Mouse (Mus musculus) layer of hippocampus, adult 9-11 months (tissue): ENCODE measurements at regions not wholly inside any gene's neighbourhood (a gene's known extent, or its start where the extent isn't known, plus 50 kb on each side); places are given as distances from the start of the nearest gene placed in this dataset.
A peak's percentile ranks its signal among the peaks of the same experiment; 100 is the strongest.
"Not testable (repeated sequence)": the region's sequence is repeated elsewhere in the genome, so short reads cannot be mapped to it uniquely, and the experiment has no call there.

Experiments used
- DNase-seq: peaks from one replicate; pipeline ENCODE4 v3.0.0; 2022

DNA sequence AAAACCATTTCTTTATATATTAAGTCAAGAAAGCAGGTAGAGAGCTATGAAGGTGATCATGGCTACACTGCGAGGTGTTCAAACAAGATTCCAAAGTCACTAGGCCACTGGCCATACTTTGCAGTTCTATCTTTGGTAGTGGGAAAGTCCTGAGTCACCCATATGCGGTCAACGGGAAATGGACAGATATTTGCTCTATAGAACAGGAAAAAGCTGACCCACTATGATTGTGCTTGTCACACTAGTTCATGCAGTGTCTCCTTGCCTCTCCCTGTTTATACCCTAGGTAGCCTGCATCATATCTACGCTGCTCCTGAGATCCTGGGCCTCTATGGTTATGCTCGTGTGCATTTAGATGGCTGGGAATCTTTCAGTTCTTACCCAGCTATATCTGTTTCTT lies 188.9 kb upstream of the Pfkp start:
- DNase-seq, result no peak

DNA sequence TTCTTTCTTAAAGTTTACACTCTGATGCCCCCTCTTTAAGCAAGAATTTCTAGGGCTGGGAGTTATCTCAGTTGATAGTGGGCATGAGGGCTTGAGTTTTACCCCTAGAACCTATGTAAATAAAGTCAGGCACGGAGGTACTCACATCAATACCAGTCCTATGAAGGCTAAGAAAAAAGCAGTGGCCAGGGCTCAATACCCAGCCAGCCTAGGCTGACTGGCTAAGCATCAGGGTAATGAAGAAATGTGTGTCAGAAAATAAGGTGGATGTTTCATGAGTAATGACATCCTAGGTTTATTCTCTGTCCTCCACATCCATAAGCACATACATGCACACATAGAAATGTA lies 188.5 kb upstream of the Pfkp start:
- no peak for DNase-seq

DNA sequence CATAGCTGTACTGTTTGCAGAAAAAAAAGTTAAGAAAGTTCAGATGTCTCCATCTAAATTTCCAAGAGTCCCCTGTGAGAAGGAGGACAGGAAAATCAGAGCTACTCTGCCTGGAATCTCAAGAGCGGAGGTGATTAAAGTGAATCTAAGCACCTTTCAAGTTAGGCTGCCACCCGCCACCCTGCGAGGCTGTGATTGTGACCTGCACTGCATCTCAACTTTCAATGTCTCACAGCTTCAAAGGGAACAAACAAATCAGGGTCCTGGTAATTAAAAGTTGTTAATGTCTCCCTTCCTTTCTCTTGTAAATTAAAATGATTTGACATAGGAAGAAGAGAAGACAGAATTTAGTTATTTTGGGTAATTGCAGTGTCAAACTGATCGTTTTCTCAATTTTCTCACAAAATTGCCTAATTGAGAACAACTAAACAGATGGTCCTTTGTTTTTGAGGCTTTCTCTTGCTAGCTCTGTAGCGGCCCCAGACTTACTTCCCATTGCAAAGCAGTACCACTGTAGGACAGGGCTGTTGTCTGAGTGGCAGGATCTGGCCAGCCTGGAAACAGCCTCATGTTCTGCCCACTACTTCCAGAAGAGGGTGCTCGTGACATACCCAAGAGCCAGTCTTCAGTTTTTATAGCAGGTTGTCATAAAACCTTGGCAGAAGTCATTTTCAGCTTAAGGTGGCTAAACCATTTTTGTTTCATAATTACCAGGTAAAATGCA lies 187.9 kb upstream of the Pfkp start:
- peak; percentile 72 for DNase-seq

DNA sequence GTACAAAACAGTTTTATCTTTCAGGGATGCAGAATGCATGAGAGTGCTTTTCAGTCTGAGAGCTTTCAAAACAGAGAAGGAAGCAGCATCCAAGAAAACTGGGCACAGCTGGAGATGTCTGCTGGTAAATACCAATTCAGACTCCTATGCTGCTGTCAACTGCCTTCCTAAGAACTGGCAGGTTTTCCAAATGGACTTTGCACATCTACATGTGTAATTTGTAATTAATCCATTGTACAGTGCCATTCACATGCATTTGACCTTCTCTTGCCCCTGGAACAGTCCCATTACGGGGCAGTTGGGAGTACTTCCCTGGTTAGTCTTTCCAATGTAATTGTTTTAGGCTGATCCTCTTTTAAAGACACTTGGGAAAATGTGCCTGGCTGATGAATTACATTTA lies 181.3 kb upstream of the Pfkp start:
- no peak for DNase-seq

DNA sequence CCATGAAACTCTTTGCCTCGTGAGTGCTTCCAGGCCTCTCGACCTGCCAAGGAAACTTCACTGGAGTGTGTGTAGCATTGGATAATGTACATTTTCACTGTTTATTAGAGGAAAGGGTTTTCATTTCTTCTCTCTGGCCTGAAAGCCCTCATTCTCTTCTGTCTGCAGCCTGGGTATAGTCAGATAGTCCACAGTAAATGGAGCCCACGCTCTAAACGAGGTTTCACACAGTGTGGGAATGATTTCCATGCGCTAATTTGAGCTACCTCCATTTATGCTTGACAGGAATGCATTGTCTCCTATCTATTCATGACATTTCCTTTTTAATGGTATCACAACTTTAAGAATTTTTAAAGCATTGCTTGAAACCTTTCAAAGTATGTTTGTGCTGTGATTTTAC lies 180.8 kb upstream of the Pfkp start:
- DNase-seq, result no peak

DNA sequence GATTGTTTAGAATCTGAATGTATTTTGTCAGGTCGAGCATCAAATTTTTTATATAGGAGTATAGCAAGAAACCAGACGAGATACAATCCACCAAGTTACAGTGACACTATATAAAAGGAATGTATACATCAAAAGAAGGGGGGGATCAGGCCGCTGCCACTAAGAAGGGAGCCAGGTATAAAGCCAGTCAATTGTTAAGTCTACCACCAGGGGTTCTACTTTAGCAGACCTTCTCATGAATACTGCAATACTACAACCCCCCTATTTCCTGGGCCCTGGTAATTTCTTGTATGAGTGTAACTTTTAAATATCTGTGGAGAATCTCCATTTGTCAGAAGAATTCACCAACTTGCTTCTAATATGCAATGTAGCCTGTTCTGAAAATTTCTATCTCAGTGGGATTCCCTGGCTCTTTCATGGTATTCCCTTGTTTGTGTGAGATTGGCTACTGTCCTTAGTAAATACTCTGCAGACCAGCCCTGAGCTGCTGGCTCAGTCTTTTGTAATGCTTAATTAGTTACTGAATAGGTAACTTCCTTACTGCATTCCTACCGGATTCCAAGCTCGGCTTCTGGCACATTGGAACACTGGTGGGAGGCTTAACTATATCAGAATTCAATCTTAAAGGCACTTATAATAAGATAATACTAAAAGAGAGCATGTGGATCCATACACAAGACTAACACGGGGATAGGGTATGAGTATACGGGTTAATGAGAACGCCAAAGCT lies 180.2 kb upstream of the Pfkp start:
- DNase-seq, result not testable (repeated sequence)

DNA sequence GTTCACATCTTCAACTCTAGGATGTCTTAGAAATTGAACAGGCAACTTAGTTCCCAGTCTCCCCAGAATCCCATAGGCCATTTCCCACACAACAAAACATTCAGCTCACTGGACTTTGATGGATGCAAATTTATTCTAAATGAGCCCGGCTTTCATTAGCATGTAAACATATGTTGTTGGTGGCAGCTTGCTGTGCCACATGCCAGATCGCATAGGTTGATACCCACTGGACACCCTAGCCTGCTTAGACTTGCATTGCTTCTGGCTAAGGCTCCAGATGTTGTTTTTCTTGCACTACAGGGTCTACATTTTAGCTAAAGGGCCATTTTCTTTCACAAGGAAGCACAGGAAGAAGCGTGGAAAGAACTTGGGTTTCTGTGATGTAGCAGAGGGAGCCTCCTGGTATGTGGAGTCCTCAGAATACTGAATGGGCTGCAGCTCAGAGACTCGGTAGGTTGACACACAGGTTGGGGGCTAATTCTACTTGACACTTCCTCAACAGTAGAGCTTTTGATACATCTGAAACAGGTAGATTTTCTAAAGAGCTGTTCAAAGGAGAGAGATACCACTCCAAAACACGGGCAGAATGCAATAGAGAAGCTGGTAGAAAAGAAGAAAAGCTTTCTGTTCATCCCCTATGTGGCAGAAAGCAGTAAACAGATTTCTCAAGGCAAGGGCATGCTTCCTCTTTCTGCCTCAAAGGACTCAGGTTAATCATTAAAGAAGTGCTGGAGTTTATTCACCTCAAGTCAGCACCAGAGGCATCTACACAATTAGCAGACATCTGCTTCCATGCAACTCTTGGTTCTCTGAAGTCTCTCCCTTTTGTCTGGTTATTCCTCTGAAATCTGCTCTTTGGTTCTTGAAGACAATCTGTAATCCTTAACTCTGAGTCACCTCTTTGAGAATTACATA lies 153.9 kb upstream of the Pfkp start:
- no peak for DNase-seq

DNA sequence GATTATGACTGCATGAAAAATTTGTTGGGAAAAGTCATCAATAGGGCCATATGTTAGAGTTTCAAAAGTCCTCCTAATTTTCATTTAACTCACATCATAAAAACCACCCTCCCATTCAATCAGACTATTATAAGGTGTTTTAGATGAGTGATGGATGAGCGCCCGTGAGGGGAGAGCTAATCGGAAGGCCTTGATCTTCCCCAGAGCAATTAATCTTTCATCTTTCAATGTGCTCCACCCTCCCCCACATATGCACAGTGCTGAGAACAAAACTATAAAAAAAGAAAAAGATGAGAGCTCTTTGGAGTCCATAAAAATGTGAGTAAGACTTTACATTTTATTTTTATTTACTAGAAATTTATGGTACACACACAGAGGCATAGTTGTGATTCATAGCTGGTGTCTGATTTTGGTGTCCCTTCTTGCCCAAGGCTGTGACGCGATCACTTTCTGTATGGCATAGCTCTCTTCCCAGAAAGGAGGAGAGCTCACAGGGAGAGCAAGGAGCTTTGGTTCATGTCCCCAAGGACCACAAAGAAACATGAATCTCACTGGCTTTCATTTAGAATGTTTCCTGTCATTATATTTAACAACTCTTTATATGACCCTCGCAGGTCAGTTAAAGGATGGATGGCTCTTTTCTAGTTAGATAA lies 119.5 kb upstream of the Pfkp start:
- DNase-seq, result no peak

DNA sequence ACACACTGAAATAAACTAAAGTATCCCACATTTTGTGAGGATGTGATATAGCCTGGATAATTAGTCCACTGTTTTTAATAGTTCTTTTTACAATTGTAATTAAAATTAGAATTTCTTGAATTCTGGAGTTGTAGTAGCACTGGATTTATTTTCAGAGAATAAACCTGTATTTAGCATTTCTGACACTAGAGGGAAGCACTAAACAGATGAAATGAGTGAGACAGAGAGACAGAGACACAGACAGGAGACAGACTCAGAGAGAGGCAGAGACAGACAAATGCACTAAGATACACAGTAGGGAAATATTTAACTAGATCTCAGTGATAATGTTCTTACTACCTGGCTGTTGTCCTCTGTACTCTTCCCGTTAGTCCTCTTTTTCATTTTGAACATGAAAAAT lies 108.6 kb upstream of the Pfkp start:
- no peak for DNase-seq

DNA sequence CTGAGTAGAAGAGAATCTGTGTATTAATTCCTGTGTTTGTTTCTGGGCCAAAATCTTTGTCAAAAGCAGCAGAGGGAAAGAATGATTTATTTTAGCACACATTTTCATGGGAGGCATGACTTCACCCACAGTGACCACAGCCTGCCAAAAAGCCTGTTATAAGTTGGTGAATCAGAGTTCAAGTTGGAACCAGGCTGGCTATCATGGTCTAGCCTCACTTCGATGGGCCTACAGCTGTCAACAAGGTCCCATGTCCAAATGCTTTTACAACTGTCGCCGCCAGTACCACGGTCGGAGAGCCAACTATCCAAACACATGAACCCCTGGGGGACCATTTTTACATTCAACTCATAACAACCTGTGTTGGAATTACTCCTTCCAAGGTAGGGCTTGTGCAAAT lies 103.0 kb upstream of the Pfkp start:
- no peak for DNase-seq

DNA sequence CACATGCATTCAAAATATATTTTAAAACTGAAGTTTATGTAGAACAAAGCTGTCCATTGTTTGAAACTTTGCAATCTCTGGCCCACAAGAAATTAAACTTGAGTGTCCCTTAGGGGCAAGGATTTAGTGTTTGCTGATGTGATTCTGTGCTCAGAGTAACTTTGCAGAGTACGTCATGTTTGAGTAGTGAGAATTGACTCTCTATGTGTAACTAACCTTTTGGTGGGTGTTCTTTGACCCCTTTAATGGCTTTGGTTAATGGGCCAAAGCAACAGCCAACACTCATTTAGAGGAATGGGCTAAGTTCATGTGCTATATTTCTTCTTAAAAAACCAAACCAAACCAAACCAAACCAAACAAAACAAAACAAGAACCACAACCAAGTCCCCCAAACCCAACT lies 102.6 kb upstream of the Pfkp start:
- DNase-seq, result no peak

DNA sequence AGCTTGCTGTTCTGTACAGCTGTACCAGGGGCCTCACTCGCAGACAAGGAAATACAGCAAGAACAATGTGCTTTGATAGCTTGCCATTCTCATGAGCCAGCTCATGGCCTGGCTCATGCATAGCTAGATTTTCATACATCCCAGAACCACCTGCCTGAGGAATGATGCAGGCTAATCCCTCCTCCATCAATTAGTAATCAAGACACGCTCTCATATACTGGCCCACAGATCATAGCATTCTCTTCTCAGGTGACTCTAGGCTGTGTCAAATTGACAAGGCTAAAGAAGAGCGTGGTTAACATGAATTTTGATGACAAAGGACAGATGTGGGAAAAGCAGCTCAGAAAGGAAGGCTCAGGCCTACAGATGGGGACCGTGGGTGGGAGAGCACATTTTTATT lies 93.3 kb upstream of the Pfkp start:
- peak; percentile 13 for DNase-seq

DNA sequence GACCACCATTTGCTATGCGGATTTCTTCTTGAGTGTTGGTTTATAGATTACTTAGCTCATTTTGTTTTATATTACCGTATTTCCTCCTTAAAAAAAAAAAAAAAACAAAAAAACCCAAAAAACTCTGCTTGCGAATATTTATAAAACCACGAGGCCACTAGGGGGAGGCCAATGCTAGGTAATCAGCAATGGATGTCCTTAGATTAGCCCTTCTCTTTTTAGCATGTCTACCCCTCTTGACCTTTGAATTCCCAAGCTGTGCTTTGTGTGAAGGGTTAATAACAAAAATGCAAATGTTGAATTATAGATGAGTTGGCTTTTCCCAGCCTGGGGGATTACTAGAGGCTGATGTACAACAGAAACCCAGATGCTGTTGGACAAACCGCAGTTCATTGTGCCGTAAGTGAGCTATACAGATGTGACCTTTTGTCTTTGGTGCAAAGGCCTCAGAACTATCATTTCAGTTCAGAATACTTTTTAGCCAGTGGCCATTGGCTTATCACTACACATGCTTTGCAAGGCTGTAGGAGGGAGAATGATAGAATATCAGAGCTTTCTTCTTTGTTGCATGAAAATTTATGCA lies 88.5 kb upstream of the Pfkp start:
- no peak for DNase-seq
